Mouse (Mus musculus): Measurements from ENCODE around the gene Krt33a. TPM values are rescaled to one million over a fixed set of nuclear protein-coding genes. Genes with fewer than 3 reads are reported as not detected.

Krt33a gene
- not detected for polyA plus RNA-seq (2017; shearing (Covaris generic))

DNA sequence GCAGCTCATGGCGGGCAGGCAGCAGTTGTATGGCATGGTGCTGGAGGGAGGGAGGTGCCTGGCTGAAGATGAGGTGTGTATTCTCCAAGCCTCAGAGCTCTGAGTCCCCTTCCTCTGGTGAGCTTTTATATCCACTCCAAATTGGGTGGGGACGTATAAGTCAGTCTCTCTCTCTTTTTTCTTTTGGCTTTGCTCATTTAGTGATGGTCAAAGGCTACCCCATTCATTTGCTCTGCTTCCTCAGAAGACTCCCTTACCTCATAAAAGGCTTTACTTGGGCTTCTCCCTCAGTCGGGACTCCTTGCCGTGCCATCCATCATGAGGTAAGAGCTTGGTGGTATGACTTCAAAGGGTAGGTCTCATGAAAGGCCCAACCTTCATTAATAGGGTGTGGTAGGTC lies at the start of gene Krt33a:
Gene Krt33a, minus strand, starts transcription at position 101 of the 400 bp plus-strand sequence.

DNA sequence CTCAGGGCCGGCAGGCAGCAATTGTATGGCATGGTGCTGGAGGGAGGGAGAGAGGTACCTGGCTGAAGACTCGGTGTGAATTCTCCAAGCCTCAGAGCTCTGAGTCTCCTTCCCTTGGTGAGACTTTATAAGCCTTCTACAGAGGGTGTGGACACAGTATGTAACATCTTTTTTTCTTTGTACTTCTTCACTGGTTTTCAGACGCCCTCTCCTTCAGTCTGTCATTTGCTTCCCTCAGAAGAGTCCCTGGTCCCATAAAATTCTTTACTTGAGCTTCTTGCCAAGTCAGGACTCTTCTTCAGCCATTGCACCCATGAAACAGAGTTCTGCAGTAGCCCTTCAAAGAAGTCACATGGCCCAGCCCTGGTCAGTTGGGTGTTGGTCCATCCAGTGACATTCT lies 34.4 kb upstream of the Krt33a start, which contains the start of gene Krt31:
Gene Krt31, minus strand, starts transcription at position 101 of the 400 bp plus-strand sequence.

DNA sequence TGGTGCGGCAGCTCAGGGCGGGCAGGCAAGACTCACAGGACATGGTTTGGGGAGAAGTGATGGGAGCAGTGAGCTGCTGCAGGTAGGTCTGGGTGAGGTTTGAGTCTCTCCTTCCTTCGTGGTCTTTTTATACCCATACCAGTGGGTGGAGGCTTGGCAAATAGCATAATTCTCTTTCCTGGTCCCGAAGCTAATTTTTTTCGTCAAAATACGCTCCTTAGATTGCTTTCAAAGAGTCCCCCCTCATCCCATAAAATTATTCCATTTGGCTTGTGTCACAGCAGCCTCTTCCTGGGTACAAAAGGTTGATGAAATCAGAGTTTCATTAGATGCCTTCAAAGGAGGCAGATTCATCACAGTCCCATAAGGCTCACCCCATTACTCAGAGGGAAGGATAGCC lies 25.4 kb upstream of the Krt33a start, which contains the start of gene Krt34:
Gene Krt34, minus strand, starts transcription at position 101 of the 400 bp plus-strand sequence.

DNA sequence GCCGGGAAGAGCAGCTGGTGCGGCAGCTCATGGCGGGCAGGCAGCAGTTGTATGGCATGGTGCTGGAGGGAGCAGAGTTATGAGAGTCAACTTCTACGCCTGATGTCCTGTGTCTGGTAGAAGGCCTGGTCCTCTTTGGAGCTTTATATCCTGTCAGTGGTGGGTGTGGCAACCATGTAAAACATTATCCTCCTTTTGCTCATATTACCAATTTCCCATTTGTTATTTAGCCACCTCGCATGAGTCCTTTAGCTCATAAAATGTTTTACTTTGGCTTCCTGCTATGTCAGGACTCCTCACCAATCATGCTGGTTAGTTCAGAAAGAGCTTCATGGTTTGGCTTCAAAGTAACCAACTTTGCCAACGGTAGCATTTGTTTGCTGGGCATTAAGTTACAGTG lies 13.8 kb upstream of the Krt33a start, which contains the start of gene Krt33b:
Gene Krt33b, minus strand, starts transcription at position 101 of the 400 bp plus-strand sequence.

DNA sequence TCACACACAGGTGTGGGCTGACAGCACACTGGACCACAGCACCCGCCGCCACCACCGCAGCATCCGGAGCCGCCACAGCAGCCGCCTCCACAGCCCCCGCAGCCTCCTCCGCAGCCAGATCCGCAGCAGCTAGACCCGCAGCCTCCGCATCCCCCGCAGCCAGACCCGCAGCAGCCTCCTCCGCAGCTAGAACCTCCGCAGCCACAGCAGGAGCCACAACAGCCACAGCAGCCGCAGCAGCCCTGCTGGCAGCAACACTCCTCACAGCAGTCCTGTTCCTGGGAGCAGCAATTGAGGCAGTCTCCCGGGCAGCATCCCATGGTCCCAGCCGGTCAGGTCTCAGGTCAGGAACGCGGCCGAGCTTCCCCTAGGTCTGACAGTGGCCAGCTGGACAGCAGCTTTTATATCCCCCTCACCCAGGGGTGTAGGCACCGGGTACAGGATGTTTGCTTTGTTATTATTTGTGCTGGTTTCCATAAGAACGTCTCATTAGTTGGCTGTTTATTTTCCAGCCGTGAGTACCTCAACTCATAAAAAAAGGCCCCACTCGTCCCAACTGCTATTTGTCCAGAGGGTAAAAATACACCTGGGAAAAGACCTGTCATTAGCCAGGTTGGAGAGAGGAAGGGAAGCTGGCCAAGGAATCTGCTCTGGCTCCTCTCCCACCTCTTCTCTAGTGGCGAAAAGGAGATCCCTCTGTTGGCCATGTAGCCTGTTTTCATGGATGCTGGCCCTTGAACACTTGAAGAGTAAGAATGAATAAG lies 22.2 kb downstream of the Krt33a start, which contains the start of gene Krtap17-1:
Gene Krtap17-1, minus strand, starts transcription at position 375 of the 764 bp plus-strand sequence.

DNA sequence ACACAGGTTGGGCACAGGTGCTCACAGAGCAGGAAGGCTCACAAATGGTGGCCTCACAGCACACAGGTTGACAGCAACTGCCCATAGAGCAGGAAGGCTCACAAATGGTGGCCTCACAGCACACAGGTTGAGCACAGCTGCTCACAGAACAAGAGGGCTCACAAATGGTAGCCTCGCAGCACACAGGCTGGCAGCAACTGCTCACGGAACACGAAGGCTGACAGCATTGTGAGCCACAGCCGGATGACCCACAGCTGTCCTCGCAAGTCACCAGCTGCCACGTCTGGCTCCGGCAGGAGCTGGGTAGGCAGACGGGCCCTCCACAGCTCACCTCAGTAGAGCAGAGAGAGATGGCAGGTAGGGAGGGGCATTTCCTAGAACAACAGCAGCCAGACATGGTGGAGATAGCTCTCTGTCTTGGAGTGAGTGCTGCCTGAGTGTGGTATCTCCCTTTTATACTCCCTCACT lies 29.8 kb downstream of the Krt33a start, which contains the start of gene Krtap16-1:
Gene Krtap16-1, minus strand, starts transcription at position 418 of the 468 bp plus-strand sequence.

DNA sequence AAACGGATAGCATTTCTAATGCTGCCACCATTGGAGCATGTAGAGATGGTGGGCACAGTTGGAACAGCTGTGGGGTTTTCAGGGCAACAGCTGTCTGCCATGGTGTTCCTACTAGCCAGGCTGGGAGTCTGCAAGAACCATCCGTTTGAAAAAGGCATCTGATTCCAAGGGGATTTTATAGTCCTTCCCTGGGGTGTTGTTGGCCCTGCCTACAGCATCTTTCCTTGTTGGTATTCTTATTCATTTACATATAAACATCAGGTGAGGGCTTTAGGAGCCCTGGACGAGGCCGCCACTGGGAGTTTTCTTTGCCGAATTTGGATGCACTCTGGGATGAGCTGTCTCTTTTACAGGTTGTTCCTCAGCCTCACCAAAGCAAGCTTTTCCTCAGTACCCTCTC lies 37.1 kb downstream of the Krt33a start, which contains the start of gene Krtap29-1:
Gene Krtap29-1, minus strand, starts transcription at position 101 of the 400 bp plus-strand sequence.

Other genes with a start within 250 kb of the Krt33a start
- not detected for gene Gm11595, start 243.3 kb downstream of the Krt33a start, polyA plus RNA-seq (2017; shearing (Covaris generic))
- gene Krtap4-8, start 235.5 kb downstream of the Krt33a start, polyA plus RNA-seq (2017; shearing (Covaris generic)) = not detected
- not detected for gene Krtap4-9, start 231.0 kb downstream of the Krt33a start, polyA plus RNA-seq (2017; shearing (Covaris generic))
- not detected for gene Gm11596, start 222.7 kb downstream of the Krt33a start, polyA plus RNA-seq (2017; shearing (Covaris generic))
- not detected for gene Gm11569, start 217.3 kb downstream of the Krt33a start, polyA plus RNA-seq (2017; shearing (Covaris generic))
- gene Gm11554, start 211.8 kb downstream of the Krt33a start, polyA plus RNA-seq (2017; shearing (Covaris generic)) = not detected
- not detected for gene Krtap4-13, start 206.3 kb downstream of the Krt33a start, polyA plus RNA-seq (2017; shearing (Covaris generic))
- gene Gm11564, start 200.5 kb downstream of the Krt33a start, polyA plus RNA-seq (2017; shearing (Covaris generic)) = not detected
- gene 2300003K06Rik, start 178.1 kb downstream of the Krt33a start, polyA plus RNA-seq (2017; shearing (Covaris generic)) = not detected
- not detected for gene Krtap4-16, start 164.6 kb downstream of the Krt33a start, polyA plus RNA-seq (2017; shearing (Covaris generic))
- not detected for gene Gm11568, start 158.3 kb downstream of the Krt33a start, polyA plus RNA-seq (2017; shearing (Covaris generic))
- not detected for gene Gm11559, start 151.7 kb downstream of the Krt33a start, polyA plus RNA-seq (2017; shearing (Covaris generic))
- gene Krtap9-1, start 142.8 kb downstream of the Krt33a start, polyA plus RNA-seq (2017; shearing (Covaris generic)) = not detected
- gene Gm11567, start 137.0 kb downstream of the Krt33a start, polyA plus RNA-seq (2017; shearing (Covaris generic)) = not detected
- not detected for gene Krtap31-1, start 108.3 kb downstream of the Krt33a start, polyA plus RNA-seq (2017; shearing (Covaris generic))
- gene Gm11565, start 101.5 kb downstream of the Krt33a start, polyA plus RNA-seq (2017; shearing (Covaris generic)) = not detected
- gene Krtap31-2, start 79.9 kb downstream of the Krt33a start, polyA plus RNA-seq (2017; shearing (Covaris generic)) = not detected
- not detected for gene Krtap9-5, start 67.7 kb downstream of the Krt33a start, polyA plus RNA-seq (2017; shearing (Covaris generic))
- not detected for gene Krtap29-1, start 37.2 kb downstream of the Krt33a start, polyA plus RNA-seq (2017; shearing (Covaris generic))
- not detected for gene Krtap16-1, start 29.6 kb downstream of the Krt33a start, polyA plus RNA-seq (2017; shearing (Covaris generic))
- gene Krtap17-1, start 22.2 kb downstream of the Krt33a start, polyA plus RNA-seq (2017; shearing (Covaris generic)) = not detected
- not detected for gene Krt33b, start 13.7 kb upstream of the Krt33a start, polyA plus RNA-seq (2017; shearing (Covaris generic))
- not detected for gene Krt34, start 25.3 kb upstream of the Krt33a start, polyA plus RNA-seq (2017; shearing (Covaris generic))
- not detected for gene Krt31, start 34.3 kb upstream of the Krt33a start, polyA plus RNA-seq (2017; shearing (Covaris generic))
- not detected for gene Krt32, start 72.0 kb upstream of the Krt33a start, polyA plus RNA-seq (2017; shearing (Covaris generic))
- gene Krt35, start 80.0 kb upstream of the Krt33a start, polyA plus RNA-seq (2017; shearing (Covaris generic)) = not detected
- gene Krt36, start 89.4 kb upstream of the Krt33a start, polyA plus RNA-seq (2017; shearing (Covaris generic)) = not detected
- gene Krt13, start 105.4 kb upstream of the Krt33a start, polyA plus RNA-seq (2017; shearing (Covaris generic)) = not detected
- not detected for gene Krt15, start 119.7 kb upstream of the Krt33a start, polyA plus RNA-seq (2017; shearing (Covaris generic))
- not detected for gene Krt19, start 132.5 kb upstream of the Krt33a start, polyA plus RNA-seq (2017; shearing (Covaris generic))
- gene Krt9, start 177.0 kb upstream of the Krt33a start, polyA plus RNA-seq (2017; shearing (Covaris generic)) = not detected
- gene Krt14, start 191.3 kb upstream of the Krt33a start, polyA plus RNA-seq (2017; shearing (Covaris generic)) = not detected
- gene Krt16, start 232.7 kb upstream of the Krt33a start, polyA plus RNA-seq (2017; shearing (Covaris generic)) = not detected
- not detected for gene Krt17, start 244.8 kb upstream of the Krt33a start, polyA plus RNA-seq (2017; shearing (Covaris generic))